Mouse (Mus musculus) midbrain, embryonic 13.5 days (tissue): ENCODE measurements around the gene Tm7sf2. TPM values are rescaled to one million over a fixed set of nuclear protein-coding genes. Genes with fewer than 3 reads are reported as not detected.

Source experiments
- ATAC-seq: fragments of 200-750 bp; cut with Nextera tagmentation; 2 replicates; pipeline ENCODE4 v1.8.0; 2017; ENCODE audit warnings: mild to moderate bottlenecking, moderate TSS enrichment, moderate library complexity
- H3K27ac ChIP-seq: fragments of 300-500 bp; sonication (generic); 2 replicates; pipeline ENCODE4 v1.5.1; 2015; ENCODE audit warnings: inconsistent platforms, mild to moderate bottlenecking, moderate library complexity
- H3K27me3 ChIP-seq: fragments of 300-500 bp; sonication (generic); 2 replicates; pipeline ENCODE4 v1.6.1; 2015; ENCODE audit warnings: mild to moderate bottlenecking, inconsistent platforms
- H3K36me3 ChIP-seq: fragments of 300-500 bp; sonication (generic); 2 replicates; pipeline ENCODE4 v1.6.1; 2015; ENCODE audit warnings: mild to moderate bottlenecking, inconsistent platforms
- H3K4me1 ChIP-seq: fragments of 300-500 bp; sonication (generic); replicated peaks from 2 replicates; pipeline ENCODE4 v1.6.1; 2015; ENCODE audit warnings: inconsistent platforms
- H3K4me2 ChIP-seq: fragments of 300-500 bp; sonication (generic); replicated peaks from 2 replicates; pipeline ENCODE4 v1.6.1; 2015; ENCODE audit warnings: moderate library complexity, mild to moderate bottlenecking, inconsistent platforms
- H3K4me3 ChIP-seq: fragments of 300-500 bp; sonication (generic); replicated peaks from 2 replicates; pipeline ENCODE4 v1.5.1; 2015; ENCODE audit warnings: mild to moderate bottlenecking, inconsistent platforms
- H3K9ac ChIP-seq: fragments of 300-500 bp; sonication (generic); replicated peaks from 2 replicates; pipeline ENCODE4 v1.6.1; 2015; ENCODE audit warnings: mild to moderate bottlenecking, inconsistent platforms
- H3K9me3 ChIP-seq: fragments of 300-500 bp; sonication (generic); 2 replicates; pipeline ENCODE4 v1.6.1; 2016; ENCODE audit warnings: mild to moderate bottlenecking, inconsistent platforms
- WGBS: fragments of 180-500 bp; shearing (Covaris S2); methylation state at CpG from one replicate; pipeline ENCODE4 v1.1.7; 2015; 5-methylcytosine and 5-hydroxymethylcytosine counted together
- polyA plus RNA-seq: library from polyadenylated mRNA; unstranded; fragments of >200 nt; fragmentation: Nextera tagmentation; extraction: Ambion mirVana; gene quantifications from 2 replicates; pipeline ENCODE4 v1.2.1, GENCODE M21; 2015

The Tm7sf2 gene
- polyA plus RNA-seq, 1 experiment from 2014 or later, result 44.1 TPM

DNA sequence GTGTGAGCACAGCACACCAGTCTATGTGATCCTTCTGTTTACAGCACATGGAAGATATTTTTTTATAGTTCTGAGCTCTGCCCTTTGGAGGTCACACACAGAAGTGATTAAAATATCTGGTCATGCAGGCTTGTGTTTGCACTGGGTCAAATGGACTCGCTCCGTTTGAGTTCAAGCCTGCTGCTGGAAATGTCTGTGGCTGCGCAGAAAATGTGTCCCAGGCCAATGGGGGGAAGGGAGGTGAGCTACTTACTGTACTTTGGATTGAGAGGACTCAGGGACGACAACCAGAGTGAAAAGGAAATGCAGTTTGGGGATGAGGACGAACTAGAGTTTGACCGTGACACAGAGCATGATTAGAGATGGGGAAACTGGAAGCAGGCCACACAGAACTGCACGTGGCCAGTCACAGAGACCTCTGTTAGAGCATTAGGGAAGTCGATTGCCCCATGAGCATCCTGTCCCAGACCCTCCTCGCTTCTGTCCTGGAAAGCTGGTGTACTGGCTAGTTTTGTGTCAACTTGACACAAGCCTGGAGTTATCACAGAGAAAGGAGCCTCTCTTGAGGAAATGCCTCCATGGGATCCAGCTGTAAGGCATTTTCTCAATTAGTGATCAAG, 32.1 kb downstream of the Tm7sf2 start:
- Histone ChIP-seq H3K9me3 (no peaks in the 10 kb centered on the region), H3K27me3 (no peaks in the 10 kb centered on the region), H3K36me3 (no peaks in the 10 kb centered on the region), H3K4me1 (no peaks in the 10 kb centered on the region), H3K9ac (no peak overlapping the region), H3K4me2 (no peak overlapping the region), H3K27ac (no peak overlapping the region), H3K4me3 (no peak overlapping the region)
- WGBS, result 83% methylated on average over 9 of the region's 9 CpGs
- ATAC-seq, result no peak

DNA sequence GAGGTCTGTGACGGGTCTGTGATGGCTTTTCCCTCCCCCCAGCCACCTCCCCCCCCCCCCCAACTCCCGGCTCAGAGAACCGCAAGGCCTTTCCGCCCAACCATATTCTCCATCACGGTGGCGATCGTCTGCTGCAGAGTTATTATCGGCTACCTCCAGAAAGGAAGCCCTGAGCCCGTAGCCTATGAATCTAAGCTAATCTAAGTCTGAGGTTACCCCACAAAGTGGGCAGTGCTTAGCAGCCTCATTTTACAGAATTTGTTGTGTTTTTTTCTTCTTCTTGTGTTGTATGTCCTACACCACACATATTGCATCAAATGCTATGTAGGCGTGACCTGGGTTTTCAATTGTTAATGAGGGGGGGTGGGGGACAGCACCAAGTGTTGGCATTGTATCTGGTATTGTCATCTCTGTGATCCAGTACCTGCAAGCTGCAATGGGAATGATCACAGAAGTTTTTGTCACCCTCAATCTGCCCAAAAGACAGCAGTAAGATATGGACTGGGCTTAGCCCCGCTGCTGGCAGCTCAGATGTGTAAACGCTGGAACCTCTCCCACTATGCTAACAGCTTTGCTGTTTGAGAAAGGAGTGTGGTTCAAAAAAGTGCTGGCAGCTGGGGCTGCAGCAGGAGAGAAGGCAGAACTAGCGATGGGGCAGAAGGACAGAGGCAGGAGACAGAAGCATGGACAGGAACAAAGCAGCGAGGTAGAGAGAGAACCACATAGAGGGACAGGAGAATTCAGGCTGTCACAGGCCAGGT, 37.5 kb downstream of the Tm7sf2 start:
- 77% methylated on average over 14 of the region's 14 CpGs for WGBS
- Histone ChIP-seq H3K36me3 (no peaks in the 10 kb centered on the region), H3K4me2 (no peak overlapping the region), H3K9ac (no peak overlapping the region), H3K4me1 (no peaks in the 10 kb centered on the region), H3K27me3 (no peaks in the 10 kb centered on the region), H3K9me3 (no peaks in the 10 kb centered on the region), H3K4me3 (no peak overlapping the region), H3K27ac (no peak overlapping the region)
- no peak for ATAC-seq

DNA sequence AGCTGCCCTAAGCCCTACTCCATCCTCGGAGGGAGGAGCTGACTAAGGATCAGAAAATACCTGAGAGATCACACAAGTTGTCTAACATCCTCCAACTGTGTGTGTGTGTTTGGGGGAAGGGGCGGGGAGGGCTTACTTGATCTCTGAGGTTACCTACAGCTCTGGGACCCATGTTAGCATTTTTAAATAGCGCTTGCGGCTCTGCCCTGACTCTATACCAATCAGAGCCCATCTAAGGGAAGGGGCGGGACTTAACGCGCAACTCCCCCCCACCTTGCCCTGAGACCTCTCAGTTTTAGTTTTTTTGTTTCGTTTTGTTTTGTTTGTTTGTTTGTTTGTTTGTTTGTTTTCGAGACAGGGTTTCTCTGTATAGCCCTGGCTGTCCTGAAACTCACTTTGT, 38.7 kb downstream of the Tm7sf2 start:
- H3K9me3 ChIP-seq, result no peaks in the 10 kb centered on the region
- no peaks in the 10 kb centered on the region for H3K36me3 ChIP-seq
- WGBS, result 76% methylated on average over 9 of the region's 9 CpGs
- no peak overlapping the region for H3K9ac ChIP-seq
- no peak overlapping the region for H3K4me2 ChIP-seq
- ATAC-seq, result no peak
- H3K27ac ChIP-seq, result no peak overlapping the region
- H3K4me1 ChIP-seq, result no peaks in the 10 kb centered on the region
- H3K4me3 ChIP-seq, result no peak overlapping the region
- H3K27me3 ChIP-seq, result no peaks in the 10 kb centered on the region

DNA sequence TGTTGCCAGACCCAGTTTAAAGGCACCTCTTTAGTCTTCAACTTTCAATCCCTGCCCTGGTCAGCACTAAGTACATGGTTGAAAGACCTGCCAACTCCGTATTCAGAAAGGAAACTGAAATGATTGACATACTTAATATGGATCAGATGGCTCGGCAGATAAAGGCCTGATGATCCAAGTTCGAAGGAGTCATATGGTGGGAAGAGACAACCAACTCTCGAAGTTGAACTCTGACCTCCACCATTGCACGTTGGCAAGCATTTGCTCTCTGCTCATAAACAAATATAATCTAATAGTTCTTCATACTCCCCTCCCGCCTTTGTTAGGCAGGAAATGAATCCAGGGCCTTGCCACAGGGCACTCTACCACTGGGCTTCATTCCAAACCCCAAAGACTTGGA, 39.2 kb downstream of the Tm7sf2 start:
- WGBS, result 88% methylated on average over 6 of the region's 6 CpGs
- no peaks in the 10 kb centered on the region for H3K9me3 ChIP-seq

DNA sequence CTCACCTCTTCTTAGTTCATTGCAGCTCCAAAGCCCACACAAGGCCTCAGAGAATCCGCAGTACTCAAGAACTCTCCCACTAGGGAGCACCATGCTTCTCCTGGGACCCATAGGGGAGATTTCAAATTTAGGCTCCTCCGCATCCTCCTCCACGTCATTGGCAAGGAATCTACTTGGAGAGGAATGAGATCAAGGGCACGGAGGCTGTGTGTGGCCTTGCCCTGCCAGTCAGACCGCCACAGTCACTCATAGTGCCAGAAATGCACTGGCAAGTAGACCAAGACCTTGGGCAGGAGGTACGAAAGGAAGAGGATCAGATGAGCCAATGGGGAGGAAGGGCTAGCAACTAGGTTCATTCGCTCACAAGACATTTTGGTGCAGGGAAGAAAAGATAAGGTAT, 44.2 kb downstream of the Tm7sf2 start:
- no peaks in the 10 kb centered on the region for H3K27me3 ChIP-seq
- no peak overlapping the region for H3K4me3 ChIP-seq
- no peaks in the 10 kb centered on the region for H3K9me3 ChIP-seq
- no peak overlapping the region for H3K27ac ChIP-seq
- no peak for ATAC-seq
- H3K4me1 ChIP-seq, result no peaks in the 10 kb centered on the region
- no peak overlapping the region for H3K4me2 ChIP-seq
- no peaks in the 10 kb centered on the region for H3K36me3 ChIP-seq
- no peak overlapping the region for H3K9ac ChIP-seq
- 85% methylated on average over 7 of the region's 7 CpGs for WGBS

More for the DNA sequence above, 39.2 kb downstream of the Tm7sf2 start:
- Histone ChIP-seq H3K4me1 (no peaks in the 10 kb centered on the region), H3K9ac (no peak overlapping the region), H3K36me3 (no peaks in the 10 kb centered on the region), H3K4me3 (no peak overlapping the region), H3K4me2 (no peak overlapping the region), H3K27ac (no peak overlapping the region), H3K27me3 (no peaks in the 10 kb centered on the region)
- ATAC-seq, result no peak

DNA sequence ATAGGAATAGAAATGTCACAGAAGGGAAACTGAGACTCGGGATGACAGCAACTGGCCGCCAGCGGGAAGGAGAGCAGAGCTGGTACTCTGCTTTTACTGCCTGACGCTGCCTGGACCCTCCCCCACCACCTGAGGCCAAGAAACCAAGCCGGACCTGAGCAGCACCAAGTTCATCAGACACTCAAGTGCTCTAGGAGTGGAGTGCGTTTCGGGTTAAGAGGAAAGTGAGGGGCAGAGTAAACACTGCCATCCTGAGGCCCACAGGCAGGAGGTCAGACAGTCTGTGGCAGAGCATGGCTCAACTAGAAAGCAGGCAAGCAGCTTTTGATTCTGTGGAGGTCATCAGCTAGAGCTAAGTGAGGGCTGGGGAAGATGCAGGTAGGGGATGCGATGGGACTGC, 45.1 kb downstream of the Tm7sf2 start:
- no peak for ATAC-seq
- Histone ChIP-seq H3K27ac (no peak overlapping the region), H3K4me2 (no peak overlapping the region), H3K9ac (no peak overlapping the region; the same call in 1 of the 2 replicates), H3K4me1 (no peaks in the 10 kb centered on the region), H3K4me3 (no peak overlapping the region), H3K27me3 (no peaks in the 10 kb centered on the region), H3K36me3 (no peaks in the 10 kb centered on the region), H3K9me3 (no peaks in the 10 kb centered on the region)
- WGBS, result 73% methylated on average over 8 of the region's 8 CpGs

DNA sequence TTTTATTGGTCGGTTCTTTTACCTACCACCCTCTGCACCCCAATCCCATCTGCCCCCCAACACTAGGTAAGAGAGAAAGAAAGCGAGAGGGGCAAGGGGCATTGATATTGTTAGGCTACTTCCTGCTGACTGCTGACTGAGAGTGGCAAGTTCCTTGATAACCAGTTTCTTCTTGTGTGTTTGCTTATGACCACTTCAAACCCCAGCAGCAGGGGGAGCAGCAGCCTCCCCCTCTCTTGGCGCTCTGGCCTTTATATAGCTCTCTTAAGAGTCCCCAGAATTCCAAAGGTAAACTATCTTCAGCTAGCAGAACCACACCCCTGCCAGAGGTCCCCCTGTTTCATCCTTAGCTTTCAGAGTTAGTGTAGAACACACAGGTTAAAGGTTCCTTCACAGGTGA, 47.9 kb downstream of the Tm7sf2 start:
- Histone ChIP-seq H3K4me1 (peaks cover 10% of the 10 kb centered on the region), H3K4me2 (no peak overlapping the region), H3K36me3 (no peaks in the 10 kb centered on the region), H3K27me3 (peaks cover 21% of the 10 kb centered on the region), H3K9me3 (no peaks in the 10 kb centered on the region), H3K27ac (no peak overlapping the region), H3K4me3 (no peak overlapping the region), H3K9ac (no peak overlapping the region)
- WGBS, result 56% methylated on average over 3 of the region's 3 CpGs
- ATAC-seq, result no peak

DNA sequence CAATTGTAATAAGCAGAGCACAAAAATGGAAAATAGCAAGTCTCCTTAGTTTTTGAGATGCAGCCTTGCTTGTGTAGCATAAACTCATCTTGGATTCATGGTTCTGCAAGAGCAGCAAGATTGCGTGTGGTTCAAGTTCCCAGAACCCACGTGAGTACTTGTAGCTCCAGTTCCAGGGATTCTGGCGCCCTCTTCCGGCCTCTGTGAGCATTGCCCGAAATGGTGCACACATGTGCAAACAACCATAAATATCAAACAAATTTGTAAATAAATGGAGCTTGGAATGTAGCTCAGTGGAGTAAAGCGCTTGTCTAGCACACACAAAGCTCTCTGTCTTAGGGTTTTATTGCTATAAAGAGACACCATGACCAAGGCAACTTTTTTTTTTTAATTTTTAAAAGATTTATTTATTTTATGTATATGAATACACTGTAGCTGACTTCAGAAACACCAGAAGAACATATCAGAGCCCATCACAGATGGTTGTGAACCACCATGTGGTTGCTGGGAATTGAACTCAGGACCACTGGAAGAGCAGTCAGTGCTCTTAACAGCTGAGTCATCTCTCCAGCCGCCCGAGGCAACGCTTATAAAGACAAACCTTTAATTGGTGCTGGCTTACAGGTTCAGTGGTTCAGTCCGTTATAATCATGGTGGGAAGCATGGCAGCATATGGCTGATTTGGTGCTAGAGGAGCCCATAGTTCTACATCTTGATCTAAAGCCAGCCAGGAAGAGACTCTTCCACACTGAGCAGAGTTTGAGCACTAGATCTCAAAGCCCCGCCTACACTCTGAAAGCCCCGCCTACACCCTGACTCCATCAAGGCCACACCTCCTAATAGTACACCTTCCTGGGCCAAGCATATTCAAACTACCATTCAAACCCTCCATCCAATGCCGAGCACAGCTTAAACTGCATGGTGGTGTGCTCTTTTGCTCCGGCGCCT, 49.8 kb downstream of the Tm7sf2 start:
- Histone ChIP-seq H3K9ac (no peak overlapping the region), H3K4me2 (no peak overlapping the region), H3K4me3 (no peak overlapping the region), H3K27me3 (peaks cover 34% of the 10 kb centered on the region), H3K4me1 (peaks cover 16% of the 10 kb centered on the region), H3K27ac (no peak overlapping the region), H3K9me3 (no peaks in the 10 kb centered on the region), H3K36me3 (no peaks in the 10 kb centered on the region)
- WGBS, result 33% methylated on average over 15 of the region's 15 CpGs
- ATAC-seq, result no peak

DNA sequence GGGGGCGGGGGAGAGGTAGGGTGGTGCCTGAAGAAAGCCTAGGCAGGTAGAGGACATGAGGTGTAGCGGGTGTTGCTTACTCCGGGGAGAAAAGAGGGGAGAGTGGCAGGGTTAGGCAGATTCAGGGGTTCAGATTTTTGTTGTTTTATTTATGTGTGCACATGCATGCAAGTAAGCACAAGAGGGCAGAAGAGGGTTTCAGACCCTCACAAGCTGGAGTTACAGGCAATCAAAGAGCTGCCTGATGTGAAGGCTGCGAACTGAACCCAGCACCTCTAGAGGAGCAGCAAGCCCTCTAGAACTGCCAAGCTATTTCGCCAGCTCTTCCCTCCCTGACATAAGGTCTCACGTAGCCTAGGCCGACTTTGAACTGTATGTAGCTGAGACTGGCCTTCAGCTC, 51.6 kb downstream of the Tm7sf2 start:
- Histone ChIP-seq H3K27ac (no peak overlapping the region), H3K9ac (no peak overlapping the region), H3K4me1 (peaks cover 16% of the 10 kb centered on the region), H3K27me3 (peaks cover 34% of the 10 kb centered on the region), H3K4me3 (no peak overlapping the region), H3K36me3 (no peaks in the 10 kb centered on the region), H3K9me3 (no peaks in the 10 kb centered on the region), H3K4me2 (no peak overlapping the region)
- ATAC-seq, result no peak
- 39% methylated on average over 7 of the region's 7 CpGs for WGBS

DNA sequence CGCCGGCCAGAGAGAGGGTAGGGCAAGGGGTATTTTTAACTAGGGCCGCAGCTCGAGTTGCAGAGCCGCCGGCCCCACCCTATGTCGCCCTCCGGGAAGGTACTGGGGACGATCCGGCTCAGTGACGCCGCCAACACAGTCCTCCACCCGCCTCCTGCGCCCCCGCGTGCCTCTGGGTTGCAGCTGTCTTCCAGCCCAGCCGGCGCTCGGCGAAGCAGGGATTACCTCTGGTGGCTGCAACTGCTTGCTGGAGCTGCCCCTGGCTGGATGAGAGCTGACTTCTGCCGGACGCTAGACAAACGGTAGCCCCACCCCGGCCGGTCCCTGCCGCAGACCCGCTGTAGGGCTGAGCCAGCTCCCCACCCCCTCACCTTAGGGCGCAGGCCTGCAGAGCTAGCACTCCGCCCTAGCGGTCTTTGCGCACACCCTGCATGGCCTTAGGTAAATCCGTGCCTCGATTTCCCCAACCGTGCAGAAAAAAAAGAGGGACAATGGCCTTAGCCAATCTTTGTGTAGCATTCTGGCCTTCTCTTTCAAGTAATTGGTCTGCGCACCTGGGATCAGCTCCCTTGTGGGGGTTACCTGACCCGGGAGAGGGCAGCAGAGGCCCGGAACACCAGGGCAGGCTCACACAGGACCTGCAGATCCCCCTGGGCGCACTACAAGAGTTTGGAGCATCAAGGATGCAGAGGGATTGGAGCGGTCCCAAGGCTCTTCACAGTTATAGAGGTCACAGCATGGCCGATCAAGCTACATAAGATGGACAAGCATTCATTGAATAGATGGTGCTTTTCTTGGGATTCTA, 52.5 kb downstream of the Tm7sf2 start, which contains the start of gene Capn1:
Gene Capn1 (minus strand): TSS at position 387 of the 805 bp plus-strand sequence.
- WGBS, result 3% methylated on average over 39 of the region's 40 CpGs
- Histone ChIP-seq H3K9me3 (no peaks in the 10 kb centered on the region), H3K9ac (peak within 1 kb of the TSS; percentile 72), H3K27ac (no peak within 1 kb of the TSS), H3K4me3 (peak within 1 kb of the TSS; percentile 49), H3K4me2 (peak within 1 kb of the TSS; percentile 89), H3K36me3 (no peaks in the 10 kb centered on the region), H3K27me3 (peaks cover 34% of the 10 kb centered on the region), H3K4me1 (peaks cover 16% of the 10 kb centered on the region)
- ATAC-seq, result peak; percentile 86

DNA sequence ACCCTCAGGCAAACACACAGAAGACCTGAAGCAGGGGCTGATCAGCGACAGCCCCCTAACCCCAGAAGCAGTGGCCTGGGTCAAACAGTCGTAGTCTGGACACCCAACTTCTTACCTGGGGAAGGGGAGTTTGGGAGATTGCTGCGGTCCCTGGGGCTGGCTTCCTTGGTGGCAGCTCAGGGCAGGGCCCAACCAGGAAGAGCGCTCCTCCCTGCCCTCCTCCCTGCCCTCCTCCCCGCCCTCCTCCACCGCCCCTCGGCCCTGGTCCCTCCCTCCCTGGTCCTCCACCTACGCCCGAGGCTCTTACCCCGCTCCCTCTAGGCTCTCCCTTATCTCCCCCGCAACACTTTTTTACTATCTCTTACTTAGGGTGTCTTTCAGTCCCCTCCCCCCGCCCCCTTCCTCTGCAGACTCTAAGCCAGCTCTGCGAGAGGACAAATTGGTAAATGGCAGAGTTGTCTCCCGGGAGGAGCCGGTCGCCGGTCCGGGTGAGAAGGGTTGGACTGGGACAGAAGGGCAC, 53.1 kb downstream of the Tm7sf2 start:
- Histone ChIP-seq H3K36me3 (no peaks in the 10 kb centered on the region), H3K4me2 (peak overlapping the region; percentile 89), H3K4me1 (peaks cover 16% of the 10 kb centered on the region), H3K27ac (no peak overlapping the region), H3K27me3 (peaks cover 34% of the 10 kb centered on the region), H3K4me3 (peak overlapping the region; percentile 49), H3K9ac (peak overlapping the region; percentile 72), H3K9me3 (no peaks in the 10 kb centered on the region)
- 1% methylated on average over 15 of the region's 18 CpGs for WGBS
- ATAC-seq, result peak; percentile 56
